Mouse (Mus musculus): ENCODE measurements around the gene Fam171a1. TPM values are rescaled to one million over a fixed set of nuclear protein-coding genes. Genes with fewer than 3 reads are reported as not detected.

Gene Fam171a1
- polyA plus RNA-seq, 1 experiment: 0.35 TPM

DNA sequence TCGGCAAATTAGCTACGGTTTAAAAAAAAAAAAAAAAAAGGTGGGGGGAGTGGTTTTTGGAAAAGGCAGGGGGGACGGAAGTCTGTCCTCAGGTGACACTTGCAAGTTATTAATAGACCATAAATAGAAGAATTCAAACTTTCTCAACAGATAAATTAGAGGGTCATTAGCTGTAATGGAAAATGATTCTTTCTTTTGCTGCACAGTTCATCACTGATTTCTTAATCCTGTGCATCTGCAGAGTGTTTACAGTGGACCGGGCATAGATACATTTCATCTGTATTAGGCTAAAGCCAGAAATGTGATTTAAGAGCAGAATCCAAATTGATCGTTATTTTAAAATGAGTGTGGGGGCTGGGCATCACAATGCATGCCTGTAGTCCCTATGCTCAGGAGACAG, 36.3 kb downstream of the Fam171a1 start:
- Histone ChIP-seq H3K4me1 (ENCODE audit: control insufficient read depth, insufficient read depth, low read length) (no peaks in the 10 kb centered on the region), H3K27ac (ENCODE audit: insufficient read depth, low read depth, low read length) (no peak overlapping the region), H3K4me3 (ENCODE audit: insufficient read depth, low read length) (no peak overlapping the region)
- TF ChIP-seq POLR2A (IDR thresholded peaks at IDR 0.05; ENCODE audit: borderline replicate concordance, low read depth, low read length): no peak
- no peak for TF ChIP-seq CTCF (IDR thresholded peaks at IDR 0.05; ENCODE audit: low read depth, low read length)

DNA sequence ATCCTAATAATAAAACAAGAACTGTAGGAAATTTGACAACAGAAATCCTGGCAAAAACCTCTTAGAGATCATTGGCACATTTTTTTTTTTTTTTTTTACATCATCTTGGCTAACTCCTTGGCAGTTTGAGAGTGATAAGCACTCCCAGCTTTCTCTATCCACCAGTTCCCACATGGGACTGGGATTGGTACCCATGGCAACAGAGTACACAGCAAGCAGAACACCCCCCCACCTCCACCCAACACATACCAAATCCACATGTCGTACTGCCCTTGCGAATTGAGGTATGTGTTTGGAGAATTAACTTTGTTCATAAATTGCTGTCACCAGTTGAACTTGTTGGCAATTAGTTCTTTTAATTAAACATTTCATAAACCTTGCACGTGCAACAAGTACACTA, 37.3 kb downstream of the Fam171a1 start:
- H3K4me3 ChIP-seq (ENCODE audit: insufficient read depth, low read length): no peak overlapping the region
- no peaks in the 10 kb centered on the region for H3K4me1 ChIP-seq (ENCODE audit: control insufficient read depth, insufficient read depth, low read length)
- H3K27ac ChIP-seq (ENCODE audit: insufficient read depth, low read depth, low read length): no peak overlapping the region
- no peak for TF ChIP-seq POLR2A (IDR thresholded peaks at IDR 0.05; ENCODE audit: borderline replicate concordance, low read depth, low read length)
- TF ChIP-seq CTCF (IDR thresholded peaks at IDR 0.05; ENCODE audit: low read depth, low read length): no peak

DNA sequence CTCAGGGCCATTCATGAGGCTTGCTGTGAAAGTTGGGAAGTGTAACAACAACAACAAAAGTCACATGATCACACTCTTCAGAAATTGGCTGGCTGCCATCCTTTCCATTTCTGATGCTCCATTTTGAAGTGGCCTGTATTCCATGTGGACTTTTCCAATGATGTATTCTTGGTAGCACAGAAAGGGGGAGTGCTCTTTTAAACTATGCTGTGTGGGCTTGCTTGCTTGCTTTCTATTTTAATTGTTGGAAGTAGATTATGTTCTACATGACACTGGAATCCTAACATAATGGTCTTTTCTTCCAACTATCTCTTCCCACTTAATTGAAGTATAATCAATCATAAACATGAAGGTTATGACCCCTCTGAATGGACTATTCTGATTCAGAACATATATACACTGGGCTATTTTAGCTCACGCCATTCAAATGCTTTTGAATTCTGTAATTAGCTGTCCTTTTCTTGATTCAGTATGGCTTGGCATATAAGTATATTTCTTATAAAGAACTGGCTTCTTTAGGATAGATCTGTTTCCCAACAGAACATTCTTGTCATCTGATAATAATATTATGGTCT, 40.2 kb downstream of the Fam171a1 start:
- no peak for TF ChIP-seq POLR2A (IDR thresholded peaks at IDR 0.05; ENCODE audit: borderline replicate concordance, low read depth, low read length)
- no peak for TF ChIP-seq CTCF (IDR thresholded peaks at IDR 0.05; ENCODE audit: low read depth, low read length)

DNA sequence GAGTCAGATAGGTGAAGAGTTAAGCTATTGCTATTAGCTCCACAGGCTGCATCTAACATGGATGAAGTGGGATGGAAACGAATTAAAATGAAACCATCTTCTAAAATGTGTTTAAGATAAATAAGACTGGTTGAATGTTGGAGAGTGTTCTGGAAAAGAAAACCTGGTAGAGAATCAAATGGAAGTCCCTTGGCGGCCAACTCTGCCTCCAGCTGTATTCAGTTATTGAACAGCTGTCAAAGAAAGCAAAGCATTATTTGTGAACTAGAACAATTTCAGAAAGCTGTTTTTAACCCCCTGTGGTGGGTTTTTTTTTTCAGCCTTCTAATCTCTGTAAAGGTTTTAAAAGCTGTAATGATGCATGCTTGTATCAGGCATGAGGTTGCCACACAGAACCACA, 41.0 kb downstream of the Fam171a1 start:
- H3K4me3 ChIP-seq (ENCODE audit: insufficient read depth, low read length): no peak overlapping the region
- 0 out of 2 replicates have a peak, but pooled peaks cover 2% of the 10 kb centered on the region for H3K4me1 ChIP-seq (ENCODE audit: control insufficient read depth, insufficient read depth, low read length)
- no peak overlapping the region for H3K27ac ChIP-seq (ENCODE audit: insufficient read depth, low read depth, low read length)
- TF ChIP-seq CTCF (IDR thresholded peaks at IDR 0.05; ENCODE audit: low read depth, low read length): no peak
- TF ChIP-seq POLR2A (IDR thresholded peaks at IDR 0.05; ENCODE audit: borderline replicate concordance, low read depth, low read length): no peak

More for the DNA sequence above, 40.2 kb downstream of the Fam171a1 start:
- no peak overlapping the region for H3K27ac ChIP-seq (ENCODE audit: insufficient read depth, low read depth, low read length)
- H3K4me1 ChIP-seq (ENCODE audit: control insufficient read depth, insufficient read depth, low read length): 0 out of 2 replicates have a peak, but pooled peaks cover 2% of the 10 kb centered on the region
- no peak overlapping the region for H3K4me3 ChIP-seq (ENCODE audit: insufficient read depth, low read length)

DNA sequence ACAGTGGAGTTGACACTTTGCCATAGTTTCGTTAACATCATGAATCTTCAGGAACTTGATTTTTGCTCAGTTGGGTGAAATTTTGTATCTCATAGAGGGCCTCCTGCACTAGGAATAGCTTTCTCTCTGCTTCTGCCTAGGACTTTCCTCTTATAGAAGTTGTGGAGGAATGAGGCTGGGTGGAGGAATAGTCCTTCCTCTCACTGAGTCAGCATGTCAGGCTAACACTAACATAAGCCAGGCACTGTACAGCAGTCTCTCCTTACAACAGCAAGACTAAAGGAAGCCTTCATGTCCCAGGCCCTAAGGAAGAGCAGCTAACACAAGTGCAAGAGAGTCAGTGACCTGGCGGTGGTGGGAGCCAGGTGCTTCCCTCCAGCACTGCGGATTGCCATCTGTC, 43.0 kb downstream of the Fam171a1 start:
- Histone ChIP-seq H3K27ac (ENCODE audit: insufficient read depth, low read depth, low read length) (no peak overlapping the region), H3K4me1 (ENCODE audit: control insufficient read depth, insufficient read depth, low read length) (peaks cover 6% of the 10 kb centered on the region; the same call in 1 of the 2 replicates), H3K4me3 (ENCODE audit: insufficient read depth, low read length) (no peak overlapping the region)
- TF ChIP-seq POLR2A (IDR thresholded peaks at IDR 0.05; ENCODE audit: borderline replicate concordance, low read depth, low read length) (no peak), CTCF (IDR thresholded peaks at IDR 0.05; ENCODE audit: low read depth, low read length) (no peak)

DNA sequence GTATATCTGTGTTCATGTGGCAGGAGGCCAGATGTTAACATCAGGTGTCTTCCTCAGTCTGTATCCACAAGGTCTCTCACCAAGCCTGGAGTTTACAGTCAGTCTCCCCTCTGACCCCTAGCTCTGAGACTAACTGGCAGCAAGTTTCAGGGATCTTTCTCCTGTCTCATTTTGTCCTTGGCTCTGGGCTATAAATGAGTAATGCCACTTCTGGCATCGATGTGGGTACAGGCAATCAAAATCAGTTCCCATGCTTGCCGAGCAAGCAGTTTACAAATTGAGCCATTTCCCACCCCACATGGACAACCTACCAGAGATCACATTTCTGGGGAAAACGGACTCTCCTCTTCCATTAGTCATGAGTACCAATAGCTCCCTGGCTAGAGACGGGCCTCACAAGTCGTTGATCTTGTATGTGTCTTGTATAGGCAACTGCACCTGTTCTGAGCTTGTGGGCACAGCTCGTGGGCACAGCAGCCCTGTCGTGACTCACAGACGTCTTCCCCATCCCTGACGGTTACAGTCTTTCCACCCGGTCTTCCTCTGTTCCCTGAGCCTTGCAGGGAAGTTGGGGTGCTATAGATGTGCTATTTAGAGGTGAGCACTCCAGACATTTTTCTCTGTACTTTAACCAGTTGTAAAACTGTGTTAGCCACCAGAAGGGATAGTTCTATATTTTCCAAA, 43.8 kb downstream of the Fam171a1 start:
- H3K4me1 ChIP-seq (ENCODE audit: control insufficient read depth, insufficient read depth, low read length): peaks cover 6% of the 10 kb centered on the region; the same call in 1 of the 2 replicates
- no peak for TF ChIP-seq POLR2A (IDR thresholded peaks at IDR 0.05; ENCODE audit: borderline replicate concordance, low read depth, low read length)
- TF ChIP-seq CTCF (IDR thresholded peaks at IDR 0.05; ENCODE audit: low read depth, low read length): no peak
- H3K4me3 ChIP-seq (ENCODE audit: insufficient read depth, low read length): no peak overlapping the region
- no peak overlapping the region for H3K27ac ChIP-seq (ENCODE audit: insufficient read depth, low read depth, low read length)

DNA sequence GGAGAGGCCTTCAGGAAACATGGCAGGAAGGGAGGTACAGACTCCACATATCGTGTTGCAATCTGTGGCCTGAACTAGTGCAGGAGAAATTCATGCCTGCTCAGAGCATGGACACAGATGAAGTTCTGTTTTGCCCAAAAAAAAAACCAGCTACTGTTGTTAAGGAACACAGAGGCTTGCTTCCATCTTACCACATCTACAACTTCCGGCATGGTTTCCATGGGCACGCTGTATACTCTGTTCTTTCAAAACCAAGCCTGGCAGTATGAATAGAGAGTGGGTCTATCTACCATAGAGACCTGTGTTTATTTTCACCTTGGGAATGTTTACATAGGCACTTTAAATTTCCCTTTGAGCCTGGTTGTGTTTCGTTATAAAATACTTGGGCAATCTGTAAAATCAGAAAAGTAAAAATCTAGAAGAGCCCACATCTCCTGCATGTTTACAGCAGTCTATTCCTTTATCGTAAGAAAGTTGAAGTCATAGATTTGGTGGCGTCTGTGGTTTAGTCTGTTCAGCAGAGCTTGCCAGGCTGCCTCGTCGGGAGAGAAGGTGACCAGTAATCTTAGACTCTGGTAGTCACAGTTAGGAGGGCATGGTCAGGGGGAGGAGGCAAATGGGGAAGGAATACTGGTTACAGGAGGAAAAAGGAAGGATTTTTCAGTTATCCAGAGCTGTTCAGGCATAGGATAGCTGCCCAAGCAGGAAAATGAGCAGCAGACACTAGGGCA, 44.8 kb downstream of the Fam171a1 start:
- Histone ChIP-seq H3K4me3 (ENCODE audit: insufficient read depth, low read length) (no peak overlapping the region), H3K27ac (ENCODE audit: insufficient read depth, low read depth, low read length) (no peak overlapping the region), H3K4me1 (ENCODE audit: control insufficient read depth, insufficient read depth, low read length) (peaks cover 6% of the 10 kb centered on the region; the same call in 1 of the 2 replicates)
- no peak for TF ChIP-seq CTCF (IDR thresholded peaks at IDR 0.05; ENCODE audit: low read depth, low read length)
- no peak for TF ChIP-seq POLR2A (IDR thresholded peaks at IDR 0.05; ENCODE audit: borderline replicate concordance, low read depth, low read length)

DNA sequence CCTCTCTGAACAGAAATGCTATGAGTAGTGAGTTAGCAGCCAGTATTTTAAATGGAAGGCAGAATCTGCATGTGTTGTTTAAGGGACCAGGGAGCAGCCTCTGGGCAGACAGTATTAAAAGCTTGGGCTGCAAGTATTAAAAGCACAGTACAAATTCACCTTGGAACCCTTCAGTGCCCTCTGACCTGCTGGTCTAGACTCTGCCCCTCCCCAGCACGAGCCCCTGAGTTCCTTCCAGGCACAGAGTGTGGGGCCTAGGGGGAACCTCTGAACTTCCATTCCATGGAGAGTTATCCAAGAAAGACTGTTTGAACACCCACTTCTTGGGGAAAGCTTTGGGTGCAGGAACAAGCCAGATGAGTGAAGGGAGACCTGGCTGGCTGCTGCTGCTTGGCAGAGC, 47.6 kb downstream of the Fam171a1 start:
- no peak overlapping the region for H3K4me3 ChIP-seq (ENCODE audit: insufficient read depth, low read length)
- 0 out of 2 replicates have a peak overlapping the region, but pooled peaks have one; percentile 8 for H3K27ac ChIP-seq (ENCODE audit: insufficient read depth, low read depth, low read length)
- no peak for TF ChIP-seq CTCF (IDR thresholded peaks at IDR 0.05; ENCODE audit: low read depth, low read length)
- no peak for TF ChIP-seq POLR2A (IDR thresholded peaks at IDR 0.05; ENCODE audit: borderline replicate concordance, low read depth, low read length)
- H3K4me1 ChIP-seq (ENCODE audit: control insufficient read depth, insufficient read depth, low read length): peaks cover 6% of the 10 kb centered on the region; the same call in 1 of the 2 replicates

DNA sequence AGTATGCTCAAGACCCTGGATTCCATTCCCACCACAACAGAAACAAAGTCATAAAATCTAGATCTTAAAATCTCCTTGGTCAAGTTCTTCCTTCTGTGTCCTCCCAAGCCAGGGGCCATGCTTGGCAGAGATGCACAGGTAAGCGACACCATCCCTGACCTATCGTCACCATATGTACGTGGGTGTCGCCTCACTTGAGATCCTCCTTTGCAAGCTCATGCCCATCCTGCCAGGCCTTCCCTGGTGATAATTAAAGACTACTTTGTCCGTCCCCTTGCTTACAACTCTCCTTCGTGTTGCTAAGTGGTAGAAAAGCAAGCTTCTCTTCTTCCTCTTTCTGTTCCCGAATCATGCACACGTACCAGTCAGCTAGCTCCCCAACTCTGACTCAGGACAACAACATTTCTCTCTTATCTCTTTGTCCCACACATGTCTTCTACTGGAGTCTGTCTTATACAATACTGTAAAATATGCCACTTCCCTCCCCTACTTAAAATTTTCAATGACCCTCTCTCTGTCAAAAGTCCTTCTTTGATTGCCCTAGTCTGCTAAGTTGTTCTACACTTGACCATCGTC, 49.6 kb downstream of the Fam171a1 start:
- peaks cover 6% of the 10 kb centered on the region; the same call in 1 of the 2 replicates for H3K4me1 ChIP-seq (ENCODE audit: control insufficient read depth, insufficient read depth, low read length)
- no peak overlapping the region for H3K27ac ChIP-seq (ENCODE audit: insufficient read depth, low read depth, low read length)
- TF ChIP-seq CTCF (IDR thresholded peaks at IDR 0.05; ENCODE audit: low read depth, low read length): no peak
- no peak for TF ChIP-seq POLR2A (IDR thresholded peaks at IDR 0.05; ENCODE audit: borderline replicate concordance, low read depth, low read length)
- H3K4me3 ChIP-seq (ENCODE audit: insufficient read depth, low read length): no peak overlapping the region

All from bone marrow macrophage, adult 2 months (primary cell).